Mouse (Mus musculus): Measurements from ENCODE around the gene Arhgap24.

- TF ChIP-seq CHD1 (IDR thresholded peaks at IDR 0.05; ENCODE audit: low read depth, low read length) (no peak), MYC (IDR thresholded peaks at IDR 0.05; ENCODE audit: low read depth, low read length) (no peak), POLR2A (IDR thresholded peaks at IDR 0.05; ENCODE audit: low read depth, low read length) (no peak), E2F4 (IDR thresholded peaks at IDR 0.05; ENCODE audit: insufficient replicate concordance, low read depth, low read length) (no peak), USF2 (conservative IDR thresholded peaks at IDR 0.05; ENCODE audit: low read depth, low read length) (no peak), CHD2 (IDR thresholded peaks at IDR 0.05; ENCODE audit: low read length) (no peak)
Observed at GRCm38 (mm10) chr5:102803675-102804074, 322.5 kb downstream of the Arhgap24 start.
